In the genomic region with DNA sequence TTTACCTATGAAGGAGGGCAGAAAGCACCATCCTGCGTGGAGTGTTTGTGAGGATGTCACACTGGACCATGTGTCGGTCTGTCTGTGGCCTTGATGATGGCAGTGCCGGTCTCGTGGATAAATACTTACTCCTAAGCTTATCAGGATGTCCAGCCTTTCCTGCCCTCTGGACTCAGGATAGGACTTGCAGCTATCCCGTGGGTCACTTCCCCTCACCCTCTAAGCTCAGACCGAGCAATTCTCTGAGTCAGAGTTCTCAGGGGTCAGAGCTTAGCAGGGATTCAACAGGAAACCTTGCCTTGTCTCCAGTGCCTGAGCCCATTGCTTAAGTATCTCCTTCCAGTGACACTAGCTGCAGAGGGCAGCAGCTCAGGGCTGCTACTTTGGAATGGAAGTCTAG, we compare ENCODE assay signal across 16 mouse cellular contexts. TPM values are rescaled to one million over a fixed set of nuclear protein-coding genes. Genes with fewer than 3 reads are reported as not detected.
DNase-seq lines count a peak whose midpoint lies in the region; ATAC-seq lines count a peak whose summit lies in the region.
"Had no signal": no experiment of that assay in that cellular context is flagged by ENCODE, and none has a peak within 500 bp of the region (broad histone marks: within the 10 kb centered on the region; RNA-seq: fewer than 3 reads in every experiment).

No protein-coding gene starts in this region.

- no peak overlapping the region for H3K4me2 ChIP-seq in hindbrain, embryonic 11.5 days (replicated peaks; ENCODE audit: low read depth, low read length)
- no peak overlapping the region for H3K4me2 ChIP-seq in midbrain, embryonic 12.5 days (replicated peaks)
- H3K4me2 ChIP-seq in midbrain, embryonic 11.5 days = no peak overlapping the region
- no peak overlapping the region for H3K4me2 ChIP-seq in liver, embryonic 11.5 days
- H3K4me2 ChIP-seq: hindbrain, embryonic 14.5 days; neural tube, embryonic 12.5 days had no signal

- no peak overlapping the region for H3K4me3 ChIP-seq in hindbrain, embryonic 10.5 days
- H3K4me3 ChIP-seq in hindbrain, embryonic 11.5 days (ENCODE audit: low read depth, low read length) = no peak overlapping the region
- no peak overlapping the region for H3K4me3 ChIP-seq in midbrain, embryonic 12.5 days
- H3K4me3 ChIP-seq in midbrain, embryonic 11.5 days (ENCODE audit: low read depth, low read length) = no peak overlapping the region
- no peak overlapping the region for H3K4me3 ChIP-seq in liver, embryonic 11.5 days (ENCODE audit: low read depth, low read length)
- H3K4me3 ChIP-seq: neural tube, embryonic 12.5 days had no signal

- DNase-seq in hindbrain, embryonic 10.5 days (ENCODE audit: low spot score) = no peak
- DNase-seq in hindbrain, embryonic 11.5 days (ENCODE audit: low spot score) = no peak
- DNase-seq in midbrain, embryonic 11.5 days (ENCODE audit: low spot score, missing footprints) = no peak
- no peak for DNase-seq in liver, embryonic 11.5 days (ENCODE audit: low spot score)
- DNase-seq in thymus, postnatal 36 days = no peak
- DNase-seq: cerebellum, adult 11-12 months; lung, adult 18-20 months; right cerebral cortex, postnatal 25 days had no signal

- 74% methylated on average over 6 of the region's 6 CpGs for WGBS in hindbrain, embryonic 10.5 days
- 79% methylated on average over 6 of the region's 6 CpGs for WGBS in hindbrain, embryonic 11.5 days
- WGBS in midbrain, embryonic 12.5 days = 74% methylated on average over 6 of the region's 6 CpGs
- WGBS in midbrain, embryonic 11.5 days = 76% methylated on average over 6 of the region's 6 CpGs
- WGBS in liver, embryonic 11.5 days = 32% methylated on average over 6 of the region's 6 CpGs

- no peak for ATAC-seq in hindbrain, embryonic 11.5 days (ENCODE audit: low FRiP score)
- no peak for ATAC-seq in midbrain, embryonic 12.5 days (ENCODE audit: low FRiP score, low read depth)
- no peak for ATAC-seq in midbrain, embryonic 11.5 days (ENCODE audit: low FRiP score)
- ATAC-seq in liver, embryonic 11.5 days (replicated peaks; ENCODE audit: low FRiP score) = peak; percentile 53; the same call in 1 of the 2 replicates
- ATAC-seq in monocyte, adult 5-6 weeks (replicated peaks; ENCODE audit: insufficient number of reproducible peaks, low FRiP score, low TSS enrichment, poor library complexity, severe bottlenecking) = no peak
- ATAC-seq: intestine, embryonic 16.5 days; midbrain, embryonic 16.5 days had no signal

- H3K36me3 ChIP-seq in hindbrain, embryonic 10.5 days = no peaks in the 10 kb centered on the region
- H3K36me3 ChIP-seq in hindbrain, embryonic 11.5 days (ENCODE audit: control insufficient read depth, insufficient read depth, low read length) = no peaks in the 10 kb centered on the region
- H3K36me3 ChIP-seq in midbrain, embryonic 12.5 days = no peaks in the 10 kb centered on the region
- no peaks in the 10 kb centered on the region for H3K36me3 ChIP-seq in midbrain, embryonic 11.5 days (ENCODE audit: control insufficient read depth, insufficient read depth, low read length)
- no peaks in the 10 kb centered on the region for H3K36me3 ChIP-seq in liver, embryonic 11.5 days (ENCODE audit: control insufficient read depth, insufficient read depth, low read length)
- H3K36me3 ChIP-seq: G1E; neural tube, embryonic 12.5 days had no signal

- no peaks in the 10 kb centered on the region for H3K9me3 ChIP-seq in hindbrain, embryonic 10.5 days
- H3K9me3 ChIP-seq in hindbrain, embryonic 11.5 days (ENCODE audit: control insufficient read depth, low read length) = no peaks in the 10 kb centered on the region
- no peaks in the 10 kb centered on the region for H3K9me3 ChIP-seq in midbrain, embryonic 12.5 days
- no peaks in the 10 kb centered on the region for H3K9me3 ChIP-seq in midbrain, embryonic 11.5 days (ENCODE audit: control insufficient read depth, low read length)
- no peaks in the 10 kb centered on the region for H3K9me3 ChIP-seq in liver, embryonic 11.5 days (ENCODE audit: control insufficient read depth, low read length)
- H3K9me3 ChIP-seq: neural tube, embryonic 12.5 days had no signal

- H3K9ac ChIP-seq in hindbrain, embryonic 11.5 days (ENCODE audit: low read depth, low read length) = no peak overlapping the region
- H3K9ac ChIP-seq in midbrain, embryonic 12.5 days (replicated peaks) = no peak overlapping the region
- H3K9ac ChIP-seq in midbrain, embryonic 11.5 days (ENCODE audit: low read length) = no peak overlapping the region
- H3K9ac ChIP-seq in liver, embryonic 11.5 days (ENCODE audit: low read depth, low read length) = no peak overlapping the region
- H3K9ac ChIP-seq: hindbrain, embryonic 14.5 days; neural tube, embryonic 12.5 days had no signal

- peak overlapping the region; percentile 69; the same call in 1 of the 2 replicates for H3K27ac ChIP-seq in hindbrain, embryonic 10.5 days
- no peak overlapping the region for H3K27ac ChIP-seq in hindbrain, embryonic 11.5 days (ENCODE audit: low read depth, low read length)
- H3K27ac ChIP-seq in midbrain, embryonic 12.5 days (replicated peaks) = 0 out of 2 replicates have a peak overlapping the region, but pooled peaks have one; percentile 25
- H3K27ac ChIP-seq in midbrain, embryonic 11.5 days (ENCODE audit: low read depth, low read length) = no peak overlapping the region
- no peak overlapping the region for H3K27ac ChIP-seq in liver, embryonic 11.5 days (ENCODE audit: low read depth, low read length)
- H3K27ac ChIP-seq: hindbrain, embryonic 14.5 days; macrophage; neural tube, embryonic 12.5 days had no signal

- H3K4me1 ChIP-seq in hindbrain, embryonic 10.5 days (replicated peaks) = peaks cover 41% of the 10 kb centered on the region
- H3K4me1 ChIP-seq in hindbrain, embryonic 11.5 days (replicated peaks; ENCODE audit: control insufficient read depth, insufficient read depth, low read length) = peaks cover 9% of the 10 kb centered on the region
- peaks cover 24% of the 10 kb centered on the region for H3K4me1 ChIP-seq in midbrain, embryonic 12.5 days
- peaks cover 10% of the 10 kb centered on the region for H3K4me1 ChIP-seq in midbrain, embryonic 11.5 days (ENCODE audit: control insufficient read depth, insufficient read depth, low read length)
- H3K4me1 ChIP-seq in liver, embryonic 11.5 days (replicated peaks; ENCODE audit: control insufficient read depth, insufficient read depth, low read length) = 0 out of 2 replicates have a peak, but pooled peaks cover 2% of the 10 kb centered on the region

- no peaks in the 10 kb centered on the region; the same call in 1 of the 2 replicates for H3K27me3 ChIP-seq in hindbrain, embryonic 10.5 days (ENCODE audit: insufficient read depth, poor library complexity, severe bottlenecking)
- H3K27me3 ChIP-seq in hindbrain, embryonic 11.5 days (ENCODE audit: control insufficient read depth, insufficient read depth, low read length) = no peaks in the 10 kb centered on the region
- 0 out of 2 replicates have a peak, but pooled peaks cover 3% of the 10 kb centered on the region for H3K27me3 ChIP-seq in midbrain, embryonic 12.5 days
- H3K27me3 ChIP-seq in midbrain, embryonic 11.5 days (ENCODE audit: control insufficient read depth, insufficient read depth, low read length) = no peaks in the 10 kb centered on the region
- no peaks in the 10 kb centered on the region for H3K27me3 ChIP-seq in liver, embryonic 11.5 days (replicated peaks; ENCODE audit: control insufficient read depth, insufficient read depth, low read length)
- H3K27me3 ChIP-seq: neural tube, embryonic 12.5 days had no signal

RNA-seq across cellular contexts. Expression of a gene that starts 4.1 kb away (rescaled TPM):
- polyA plus RNA-seq in hindbrain, embryonic 10.5 days (2016; fragmentation: Nextera tagmentation; extraction: Ambion mirVana) = 8.3 and 17.3 TPM in 2 replicates
- 28.6 and 38.6 TPM in 2 replicates for polyA plus RNA-seq in hindbrain, embryonic 11.5 days (2014; fragmentation: Nextera tagmentation; extraction: Ambion mirVana)
- 38.8 and 39.8 TPM in 2 replicates for polyA plus RNA-seq in midbrain, embryonic 12.5 days (2016; fragmentation: Nextera tagmentation; extraction: Ambion mirVana)
- 19.9 and 21.7 TPM in 2 replicates for polyA plus RNA-seq in midbrain, embryonic 11.5 days (2014; fragmentation: Nextera tagmentation; extraction: Ambion mirVana)
- polyA plus RNA-seq in liver, embryonic 11.5 days (2014; fragmentation: Nextera tagmentation; extraction: Ambion mirVana) = 20.5 and 26.9 TPM in 2 replicates
- 0.29 TPM in 1 of 3 replicates, not detected in the others for total RNA-seq in monocyte, adult 5-6 weeks (2017)
- polyA plus RNA-seq: G1E, macrophage had no signal

Comparison
In these comparisons a context has a peak if more than half of its experiments do, and no peak if none do; other contexts are left out.
1. H3K27ac ChIP-seq: peak in hindbrain, embryonic 10.5 days (single experiment) and midbrain, embryonic 12.5 days (single experiment); none in hindbrain, embryonic 11.5 days (single experiment), midbrain, embryonic 11.5 days (single experiment) and liver, embryonic 11.5 days (single experiment).